Mouse (Mus musculus): ENCODE results near the gene Cd300ld4. TPM values are rescaled to one million over a fixed set of nuclear protein-coding genes. Genes with fewer than 3 reads are reported as not detected.

Gene Cd300ld4
- polyA plus RNA-seq, 1 experiment = not detected

DNA sequence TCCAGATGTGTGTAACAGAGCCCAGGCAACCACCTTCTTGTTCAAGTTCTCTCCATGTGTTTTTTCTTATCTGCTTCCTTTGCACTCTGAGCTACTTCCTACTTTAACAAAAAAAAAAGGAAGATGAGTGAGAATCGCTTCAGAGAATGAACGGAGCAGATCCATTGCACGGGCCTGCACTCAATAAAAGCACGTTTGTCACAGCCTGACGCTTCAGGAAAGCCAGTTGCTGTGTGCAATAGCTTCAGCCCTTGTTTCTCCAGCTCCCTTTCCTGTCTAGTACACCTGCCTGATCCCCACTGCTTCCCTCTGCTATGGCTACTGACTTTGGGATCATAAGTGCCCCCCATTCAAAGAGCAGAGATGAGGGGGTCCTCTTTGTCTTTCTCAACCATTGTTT is 35.3 kb upstream of the Cd300ld4 start, which contains the start of gene Cd300e:
Gene Cd300e, minus strand, starts transcription at position 101 of the 400 bp plus-strand sequence.
- 42% methylated on average over 5 of the region's 5 CpGs for whole genome bisulfite sequencing
- no peaks in the 10 kb centered on the region for H3K27me3 ChIP-seq (ENCODE audit: control insufficient read depth, insufficient read depth, low read length)
- H3K27ac ChIP-seq (ENCODE audit: insufficient read depth, low read depth, low read length) = no peak within 1 kb of the TSS
- TF ChIP-seq POLR2A (IDR thresholded peaks at IDR 0.05; ENCODE audit: low read depth, low read length) = no peak
- no peak for TF ChIP-seq CTCF (IDR thresholded peaks at IDR 0.05; ENCODE audit: extremely low read depth, insufficient read length, insufficient replicate concordance, low read depth, low read length)
- no peaks in the 10 kb centered on the region for H3K4me1 ChIP-seq (ENCODE audit: control insufficient read depth, insufficient read depth, insufficient read length, low read length)
- no peaks in the 10 kb centered on the region for H3K36me3 ChIP-seq (ENCODE audit: control insufficient read depth, insufficient read depth, low read length)
- H3K4me3 ChIP-seq (ENCODE audit: low read depth, low read length) = no peak within 1 kb of the TSS

DNA sequence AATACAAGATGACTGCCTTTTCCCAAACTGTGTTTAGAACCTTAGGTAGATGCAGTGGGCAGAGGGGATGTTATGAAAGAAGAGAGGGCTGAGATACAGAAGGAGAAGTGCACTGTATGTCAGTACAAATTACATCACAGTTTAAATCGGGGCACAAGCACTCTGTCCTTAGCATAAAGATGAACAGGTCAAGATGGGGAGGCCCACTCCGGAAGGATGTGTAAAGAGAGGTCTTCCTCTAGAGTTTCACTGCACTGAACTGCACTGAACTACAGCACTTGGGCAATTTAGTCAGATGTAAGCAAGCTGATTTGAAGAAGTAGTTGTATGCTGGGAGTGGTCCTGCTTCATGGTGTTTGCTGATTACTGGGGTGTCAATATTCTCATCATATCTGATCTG is 33.0 kb upstream of the Cd300ld4 start:
- H3K36me3 ChIP-seq (ENCODE audit: control insufficient read depth, insufficient read depth, low read length) = no peaks in the 10 kb centered on the region
- 62% methylated on average over 2 of the region's 2 CpGs for WGBS
- no peaks in the 10 kb centered on the region for H3K27me3 ChIP-seq (ENCODE audit: control insufficient read depth, insufficient read depth, low read length)
- H3K4me3 ChIP-seq (ENCODE audit: low read depth, low read length) = no peak overlapping the region
- TF ChIP-seq POLR2A (IDR thresholded peaks at IDR 0.05; ENCODE audit: low read depth, low read length) = no peak
- no peak for TF ChIP-seq CTCF (IDR thresholded peaks at IDR 0.05; ENCODE audit: extremely low read depth, insufficient read length, insufficient replicate concordance, low read depth, low read length)
- H3K27ac ChIP-seq (ENCODE audit: insufficient read depth, low read depth, low read length) = no peak overlapping the region
- no peaks in the 10 kb centered on the region for H3K4me1 ChIP-seq (ENCODE audit: control insufficient read depth, insufficient read depth, insufficient read length, low read length)

DNA sequence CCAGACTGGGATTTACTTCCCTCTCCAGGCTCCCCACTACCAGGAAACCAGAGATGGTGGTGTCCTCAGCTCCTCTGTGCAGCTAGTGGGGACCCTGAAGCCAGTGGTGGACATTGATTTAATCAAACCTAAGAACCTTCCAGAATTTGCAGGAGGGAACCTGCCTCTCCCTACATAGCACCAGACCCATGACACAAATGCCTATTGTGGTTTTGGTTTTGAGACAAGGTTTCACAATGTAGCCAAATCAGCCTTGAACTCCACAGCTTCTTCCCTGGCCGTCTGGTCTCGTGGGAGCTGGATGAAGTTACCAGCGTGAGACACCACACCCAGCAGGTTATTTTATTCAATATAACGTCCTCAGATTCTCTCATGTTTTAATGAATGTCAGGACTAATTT is 31.9 kb upstream of the Cd300ld4 start:
- no peak overlapping the region for H3K4me3 ChIP-seq (ENCODE audit: low read depth, low read length)
- TF ChIP-seq CTCF (IDR thresholded peaks at IDR 0.05; ENCODE audit: extremely low read depth, insufficient read length, insufficient replicate concordance, low read depth, low read length) (no peak), POLR2A (IDR thresholded peaks at IDR 0.05; ENCODE audit: low read depth, low read length) (no peak)
- H3K4me1 ChIP-seq (ENCODE audit: control insufficient read depth, insufficient read depth, insufficient read length, low read length) = no peaks in the 10 kb centered on the region
- no peaks in the 10 kb centered on the region for H3K36me3 ChIP-seq (ENCODE audit: control insufficient read depth, insufficient read depth, low read length)
- 64% methylated on average over 4 of the region's 4 CpGs for WGBS
- H3K27ac ChIP-seq (ENCODE audit: insufficient read depth, low read depth, low read length) = no peak overlapping the region
- H3K27me3 ChIP-seq (ENCODE audit: control insufficient read depth, insufficient read depth, low read length) = no peaks in the 10 kb centered on the region

DNA sequence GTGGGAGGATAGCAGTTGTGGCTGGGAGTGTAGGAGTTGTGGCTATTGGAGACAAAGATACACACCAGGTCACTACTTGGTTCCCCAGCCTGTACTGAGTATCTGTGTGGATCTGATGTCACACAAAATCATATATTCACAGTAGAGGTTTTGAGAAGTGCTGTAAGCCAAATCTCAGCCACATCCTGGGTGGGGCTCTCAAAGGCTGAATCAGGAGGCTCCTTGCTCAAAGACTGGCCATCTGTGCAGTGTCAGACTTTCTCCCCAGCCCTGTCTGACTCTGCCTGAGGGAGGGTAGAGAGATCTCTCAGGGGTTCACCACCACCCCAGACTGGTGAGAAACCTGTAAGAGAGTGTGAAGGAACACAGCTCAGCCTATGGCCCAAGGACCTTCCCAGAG is 27.7 kb upstream of the Cd300ld4 start:
- H3K36me3 ChIP-seq (ENCODE audit: control insufficient read depth, insufficient read depth, low read length) = no peaks in the 10 kb centered on the region
- TF ChIP-seq CTCF (IDR thresholded peaks at IDR 0.05; ENCODE audit: extremely low read depth, insufficient read length, insufficient replicate concordance, low read depth, low read length) = no peak
- TF ChIP-seq POLR2A (IDR thresholded peaks at IDR 0.05; ENCODE audit: low read depth, low read length) = no peak
- H3K4me1 ChIP-seq (ENCODE audit: control insufficient read depth, insufficient read depth, insufficient read length, low read length) = no peaks in the 10 kb centered on the region
- no peaks in the 10 kb centered on the region for H3K27me3 ChIP-seq (ENCODE audit: control insufficient read depth, insufficient read depth, low read length)
- no peak overlapping the region for H3K27ac ChIP-seq (ENCODE audit: insufficient read depth, low read depth, low read length)
- H3K4me3 ChIP-seq (ENCODE audit: low read depth, low read length) = no peak overlapping the region

DNA sequence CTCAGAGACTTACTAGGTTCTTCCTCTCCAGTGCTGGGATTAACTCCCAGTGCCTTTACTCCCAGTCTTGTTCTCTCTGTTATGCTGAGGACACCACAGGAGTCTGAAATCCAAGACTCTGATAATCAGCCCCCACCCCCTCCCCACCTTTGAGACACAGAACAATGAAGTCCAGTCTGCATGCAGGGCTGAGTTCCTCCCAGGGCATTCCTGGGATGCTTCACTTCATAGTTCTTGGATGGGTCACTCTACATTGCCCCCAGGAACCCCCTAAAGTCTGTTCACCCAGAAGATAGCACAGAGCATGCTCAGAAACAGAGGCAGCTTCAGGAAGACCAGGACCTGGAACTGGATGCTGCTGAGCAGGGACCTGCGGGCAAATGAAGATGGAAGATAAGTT is 26.2 kb upstream of the Cd300ld4 start:
- Histone ChIP-seq H3K27me3 (ENCODE audit: control insufficient read depth, insufficient read depth, low read length) (no peaks in the 10 kb centered on the region), H3K36me3 (ENCODE audit: control insufficient read depth, insufficient read depth, low read length) (no peaks in the 10 kb centered on the region), H3K27ac (ENCODE audit: insufficient read depth, low read depth, low read length) (no peak overlapping the region), H3K4me1 (ENCODE audit: control insufficient read depth, insufficient read depth, insufficient read length, low read length) (no peaks in the 10 kb centered on the region), H3K4me3 (ENCODE audit: low read depth, low read length) (no peak overlapping the region)
- TF ChIP-seq CTCF (IDR thresholded peaks at IDR 0.05; ENCODE audit: extremely low read depth, insufficient read length, insufficient replicate concordance, low read depth, low read length) (no peak), POLR2A (IDR thresholded peaks at IDR 0.05; ENCODE audit: low read depth, low read length) (no peak)
- WGBS = 95% methylated on average over 1 of the region's 1 CpGs

DNA sequence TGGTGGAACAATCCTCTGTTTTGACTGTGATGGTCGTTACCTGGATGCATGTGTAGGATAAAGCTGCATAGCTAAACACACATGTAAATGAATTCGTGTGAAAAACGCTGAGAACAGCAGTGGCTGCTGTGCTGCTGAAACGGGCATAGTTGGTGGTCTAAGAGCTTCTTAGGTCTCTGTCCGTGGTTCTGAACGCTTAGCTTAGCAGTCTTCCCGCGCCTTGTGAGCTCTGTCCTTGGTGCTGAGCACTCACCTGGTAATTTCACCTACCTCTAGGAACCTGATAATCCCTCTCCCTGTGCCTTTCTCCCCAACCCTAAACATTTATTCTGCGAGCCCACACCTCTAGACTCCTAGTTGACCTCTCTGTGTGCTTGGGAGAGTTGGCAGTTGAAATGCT is 25.4 kb upstream of the Cd300ld4 start:
- no peaks in the 10 kb centered on the region for H3K27me3 ChIP-seq (ENCODE audit: control insufficient read depth, insufficient read depth, low read length)
- 3% methylated on average over 9 of the region's 9 CpGs for WGBS
- TF ChIP-seq POLR2A (IDR thresholded peaks at IDR 0.05; ENCODE audit: low read depth, low read length) (no peak), CTCF (IDR thresholded peaks at IDR 0.05; ENCODE audit: extremely low read depth, insufficient read length, insufficient replicate concordance, low read depth, low read length) (no peak)
- H3K4me3 ChIP-seq (ENCODE audit: low read depth, low read length) = no peak overlapping the region
- no peak overlapping the region for H3K27ac ChIP-seq (ENCODE audit: insufficient read depth, low read depth, low read length)
- no peaks in the 10 kb centered on the region for H3K36me3 ChIP-seq (ENCODE audit: control insufficient read depth, insufficient read depth, low read length)
- no peaks in the 10 kb centered on the region for H3K4me1 ChIP-seq (ENCODE audit: control insufficient read depth, insufficient read depth, insufficient read length, low read length)

DNA sequence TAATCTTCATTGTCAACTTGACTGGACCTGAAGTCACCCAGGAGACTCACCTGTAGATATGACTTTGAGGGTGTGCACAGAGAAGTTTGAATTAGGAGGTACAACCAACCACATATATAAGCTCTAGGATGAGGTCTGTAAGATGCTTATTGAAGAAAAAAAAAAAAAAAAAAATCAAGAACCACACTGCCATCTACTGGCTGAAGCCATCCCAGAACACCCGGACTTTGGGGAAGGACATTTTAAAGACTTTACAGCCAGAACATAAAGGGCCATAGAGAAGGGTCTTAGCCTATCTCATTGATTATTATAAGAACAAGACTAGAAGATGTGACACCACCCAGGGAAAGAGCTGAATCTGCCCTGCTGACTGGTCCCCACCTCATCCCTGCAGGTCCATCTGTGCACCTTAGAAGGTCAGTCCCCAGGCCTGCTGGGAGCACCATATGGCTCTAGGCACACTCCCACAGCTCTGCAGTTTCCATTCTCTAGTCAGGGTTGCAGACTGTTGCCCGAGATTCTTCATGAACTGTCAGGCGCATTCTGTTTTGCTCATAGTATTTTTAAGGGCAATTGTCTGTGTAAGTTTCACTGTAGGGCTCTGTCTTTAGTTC is 22.6 kb upstream of the Cd300ld4 start:
- 45% methylated on average over 3 of the region's 3 CpGs for WGBS
- no peaks in the 10 kb centered on the region for H3K4me1 ChIP-seq (ENCODE audit: control insufficient read depth, insufficient read depth, insufficient read length, low read length)
- H3K4me3 ChIP-seq (ENCODE audit: low read depth, low read length) = no peak overlapping the region
- TF ChIP-seq CTCF (IDR thresholded peaks at IDR 0.05; ENCODE audit: extremely low read depth, insufficient read length, insufficient replicate concordance, low read depth, low read length) (0 out of 2 replicates have a peak, but pooled peaks have one; percentile 11), POLR2A (IDR thresholded peaks at IDR 0.05; ENCODE audit: low read depth, low read length) (no peak)
- H3K36me3 ChIP-seq (ENCODE audit: control insufficient read depth, insufficient read depth, low read length) = no peaks in the 10 kb centered on the region
- no peak overlapping the region for H3K27ac ChIP-seq (ENCODE audit: insufficient read depth, low read depth, low read length)
- H3K27me3 ChIP-seq (ENCODE audit: control insufficient read depth, insufficient read depth, low read length) = no peaks in the 10 kb centered on the region

Measured in small intestine, adult 2 months (tissue).